Comparison of ENCODE assay signal across 8 mouse cellular contexts in the genomic region with DNA sequence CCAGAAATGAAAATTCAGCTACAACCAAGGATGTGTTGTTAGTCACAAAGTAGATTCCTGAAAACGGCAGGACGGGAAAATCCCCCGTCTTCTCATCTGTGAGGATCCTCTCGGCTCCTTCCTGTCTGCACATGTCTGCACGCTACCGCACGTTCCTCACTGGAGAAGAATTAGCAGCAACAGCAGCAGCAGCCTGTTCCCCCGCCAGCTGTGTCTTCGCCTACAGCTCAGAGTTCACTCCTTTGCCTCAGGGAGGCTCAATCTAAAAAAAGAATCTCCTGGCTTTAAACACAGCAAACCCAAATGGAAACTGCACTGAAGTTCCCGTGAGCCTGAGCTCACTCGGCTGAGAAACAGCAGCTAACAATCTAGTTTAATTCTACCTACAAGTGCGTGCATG.
A peak's percentile ranks its signal among the peaks of the same experiment; 100 is the strongest.
DNase-seq lines count a peak whose midpoint lies in the region; ATAC-seq and TF ChIP-seq lines count a peak whose summit lies in the region.

No protein-coding gene starts in this region.

- peaks cover 46% of the 10 kb centered on the region for H3K4me1 ChIP-seq in liver, postnatal 0 days (ENCODE audit: insufficient read depth)
- H3K4me1 ChIP-seq in embryonic fibroblast, embryonic 13.5 days (ENCODE audit: control insufficient read depth, insufficient read depth, low read length) = peaks cover 21% of the 10 kb centered on the region
- H3K4me1 ChIP-seq in heart, embryonic 15.5 days (replicated peaks) = peaks cover 40% of the 10 kb centered on the region

- TF ChIP-seq POLR2A in embryonic fibroblast, embryonic 13.5 days (IDR thresholded peaks at IDR 0.05; ENCODE audit: low read depth, low read length) = no peak

- no peak overlapping the region for H3K4me2 ChIP-seq in liver, postnatal 0 days (ENCODE audit: low read depth, low read length)
- H3K4me2 ChIP-seq in heart, embryonic 15.5 days = peak overlapping the region; percentile 11; the same call in 1 of the 2 replicates

- no peak overlapping the region for H3K4me3 ChIP-seq in liver, postnatal 0 days (ENCODE audit: low read depth, low read length)
- no peak overlapping the region for H3K4me3 ChIP-seq in embryonic fibroblast, embryonic 13.5 days (ENCODE audit: insufficient read depth, low read length)
- no peak overlapping the region for H3K4me3 ChIP-seq in heart, embryonic 15.5 days

- no peak for TF ChIP-seq CTCF in liver, postnatal 0 days (IDR thresholded peaks at IDR 0.05; ENCODE audit: low read depth)
- TF ChIP-seq CTCF in embryonic fibroblast, embryonic 13.5 days (IDR thresholded peaks at IDR 0.05; ENCODE audit: borderline replicate concordance, insufficient read depth, low read length) = no peak

- intact Hi-C loops in left cerebral cortex, postnatal 10 days (cut with DNase I) = no loop called here

- no peak overlapping the region for H3K9ac ChIP-seq in liver, postnatal 0 days (replicated peaks)
- H3K9ac ChIP-seq in heart, embryonic 15.5 days = 0 out of 2 replicates have a peak overlapping the region, but pooled peaks have one; percentile 6

- H3K27me3 ChIP-seq in liver, postnatal 0 days (ENCODE audit: insufficient read depth, low read length) = no peaks in the 10 kb centered on the region
- no peaks in the 10 kb centered on the region for H3K27me3 ChIP-seq in heart, embryonic 15.5 days

- ATAC-seq in liver, postnatal 0 days = no peak
- peak; percentile 58; the same call in 1 of the 2 replicates for ATAC-seq in heart, embryonic 15.5 days (replicated peaks; ENCODE audit: insufficient number of reproducible peaks, insufficient read depth, low FRiP score, low read depth)

- no peaks in the 10 kb centered on the region for H3K9me3 ChIP-seq in liver, postnatal 0 days (ENCODE audit: low read length)
- no peaks in the 10 kb centered on the region for H3K9me3 ChIP-seq in heart, embryonic 15.5 days (replicated peaks)

- H3K36me3 ChIP-seq in liver, postnatal 0 days (replicated peaks; ENCODE audit: insufficient read depth, low read length) = no peaks in the 10 kb centered on the region
- no peaks in the 10 kb centered on the region for H3K36me3 ChIP-seq in heart, embryonic 15.5 days

- WGBS in liver, postnatal 0 days (ENCODE audit: insufficient replicate concordance) = 62% methylated on average over 12 of the region's 12 CpGs
- WGBS in heart, embryonic 15.5 days = 18% methylated on average over 12 of the region's 12 CpGs

- H3K27ac ChIP-seq in liver, postnatal 0 days (ENCODE audit: low read depth) = no peak overlapping the region
- peak overlapping the region; percentile 71 for H3K27ac ChIP-seq in embryonic fibroblast, embryonic 13.5 days (ENCODE audit: insufficient read depth, low read length)
- H3K27ac ChIP-seq in heart, embryonic 15.5 days = peak overlapping the region; percentile 50

- no peak for TF ChIP-seq EP300 in liver, postnatal 0 days (IDR thresholded peaks at IDR 0.05; ENCODE audit: low read depth)

- DNase-seq in liver = peak; percentile 27
- DNase-seq in liver, postnatal 0 days = no peak
- peak; percentile 50 to 69 for DNase-seq in left cerebral cortex, postnatal 10 days (ENCODE audit: extremely low spot score in 1 of 2, low spot score in 2 of 2)
- peak; percentile 76 to 86 for DNase-seq in right cerebral cortex, postnatal 36 days (ENCODE audit: low spot score in 2 of 2)
- no peak for DNase-seq in spleen, postnatal 36 days (ENCODE audit: low spot score in 2 of 2)
- no peak for DNase-seq in cerebellum, postnatal 4 days (ENCODE audit: low spot score in 2 of 2)

Comparison
In these comparisons a context has a peak if more than half of its experiments do, and no peak if none do; other contexts are left out.
1. DNase-seq: peak in liver (single experiment), left cerebral cortex, postnatal 10 days (2 of 2) and right cerebral cortex, postnatal 36 days (2 of 2); none in liver, postnatal 0 days (single experiment), spleen, postnatal 36 days (0 of 2) and cerebellum, postnatal 4 days (0 of 2).